Mouse (Mus musculus) neural tube, embryonic 15.5 days (tissue): ENCODE measurements around the gene Cdca7. TPM values are rescaled to one million over a fixed set of nuclear protein-coding genes. Genes with fewer than 3 reads are reported as not detected.

ENCODE experiments used
- ATAC-seq: fragments of 200-750 bp; cut with Nextera tagmentation; 2 replicates; pipeline ENCODE4 v1.8.0; 2017; ENCODE audit warnings: mild to moderate bottlenecking, moderate TSS enrichment, moderate library complexity; ENCODE audit not compliant: low FRiP score
- H3K27ac ChIP-seq: fragments of 300-500 bp; sonication (generic); replicated peaks from 2 replicates; pipeline ENCODE4 v1.5.1; 2015; ENCODE audit warnings: mild to moderate bottlenecking, inconsistent platforms
- H3K27me3 ChIP-seq: fragments of 300-500 bp; sonication (generic); replicated peaks from 2 replicates; pipeline ENCODE4 v1.6.1; 2015; ENCODE audit warnings: inconsistent platforms
- H3K36me3 ChIP-seq: fragments of 300-500 bp; sonication (generic); 2 replicates; pipeline ENCODE4 v1.6.1; 2015; ENCODE audit warnings: inconsistent platforms
- H3K4me1 ChIP-seq: fragments of 300-500 bp; sonication (generic); 2 replicates; pipeline ENCODE4 v1.6.1; 2015; ENCODE audit warnings: inconsistent platforms
- H3K4me2 ChIP-seq: fragments of 300-500 bp; sonication (generic); 2 replicates; pipeline ENCODE4 v1.6.1; 2015; ENCODE audit warnings: inconsistent platforms, mild to moderate bottlenecking, moderate library complexity
- H3K4me3 ChIP-seq: fragments of 300-500 bp; sonication (generic); replicated peaks from 2 replicates; pipeline ENCODE4 v1.5.1; 2015; ENCODE audit warnings: mild to moderate bottlenecking, inconsistent platforms
- H3K9ac ChIP-seq: fragments of 300-500 bp; sonication (generic); replicated peaks from 2 replicates; pipeline ENCODE4 v1.6.1; 2015; ENCODE audit warnings: mild to moderate bottlenecking, inconsistent platforms
- H3K9me3 ChIP-seq: fragments of 300-500 bp; sonication (generic); replicated peaks from 2 replicates; pipeline ENCODE4 v1.6.1; 2016; ENCODE audit warnings: inconsistent platforms
- WGBS: fragments of 180-500 bp; shearing (Covaris S2); methylation state at CpG from one replicate; pipeline ENCODE4 v1.1.7; 2015; ENCODE audit warnings: mixed read lengths; 5-methylcytosine and 5-hydroxymethylcytosine counted together
- polyA plus RNA-seq: library from polyadenylated mRNA; unstranded; fragments of >200 nt; fragmentation: Nextera tagmentation; extraction: Ambion mirVana; gene quantifications from 2 replicates; pipeline ENCODE4 v1.2.1, GENCODE M21; 2015

Gene Cdca7
- polyA plus RNA-seq, 1 experiment from 2014 or later, result 14.0 TPM

GRCm38 (mm10) chr2:72499074-72499721 lies 23.2 kb downstream of the Cdca7 start:
- Histone ChIP-seq H3K27me3 (peaks cover 18% of the 10 kb centered on the region), H3K9me3 (no peaks in the 10 kb centered on the region), H3K27ac (no peak overlapping the region), H3K9ac (peak overlapping the region; percentile 45; the same call in 1 of the 2 replicates), H3K4me3 (peak overlapping the region; percentile 21), H3K36me3 (no peaks in the 10 kb centered on the region), H3K4me1 (peaks cover 10% of the 10 kb centered on the region), H3K4me2 (peak overlapping the region; percentile 61)
- 5% methylated on average over 23 of the region's 23 CpGs for WGBS
- peak; percentile 55; the same call in 1 of the 2 replicates for ATAC-seq

DNA sequence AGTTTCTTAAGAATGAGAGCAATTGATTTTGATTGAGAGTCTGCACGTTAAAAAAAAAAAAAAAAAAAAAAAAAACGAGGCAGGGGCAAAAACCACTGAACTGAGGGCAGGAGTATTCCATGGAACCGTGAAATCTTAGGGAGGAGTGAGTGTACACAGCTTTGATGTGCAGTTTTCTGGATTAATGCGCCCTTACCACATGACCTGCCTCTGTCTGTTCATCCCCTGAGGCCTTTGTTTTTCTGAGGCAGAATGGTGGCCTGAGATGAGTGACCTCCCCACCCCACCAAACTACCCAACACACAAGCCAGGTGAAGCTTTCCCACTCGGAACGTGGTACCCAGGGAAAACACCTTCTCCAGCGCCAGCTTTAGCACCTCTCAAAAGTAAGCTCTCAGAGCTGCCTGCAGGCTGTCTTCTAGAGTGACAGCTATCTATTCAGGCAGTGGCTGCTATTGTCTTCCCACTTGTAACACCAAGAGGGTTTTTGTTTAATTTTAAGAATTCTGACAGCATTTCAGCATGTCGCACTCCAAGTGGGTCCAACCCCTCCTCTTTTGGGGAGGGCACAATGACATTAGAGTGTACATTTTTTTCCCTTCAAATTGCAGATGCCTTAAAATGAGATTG lies 23.9 kb downstream of the Cdca7 start:
- Histone ChIP-seq H3K4me3 (no peak overlapping the region), H3K27ac (no peak overlapping the region), H3K9ac (no peak overlapping the region), H3K9me3 (no peaks in the 10 kb centered on the region), H3K27me3 (peaks cover 18% of the 10 kb centered on the region), H3K36me3 (no peaks in the 10 kb centered on the region), H3K4me2 (peak overlapping the region; percentile 61), H3K4me1 (peaks cover 10% of the 10 kb centered on the region)
- 22% methylated on average over 8 of the region's 8 CpGs for WGBS
- no peak for ATAC-seq

GRCm38 (mm10) chr2:72502041-72502813 lies 26.3 kb downstream of the Cdca7 start:
- Histone ChIP-seq H3K4me2 (no peak overlapping the region), H3K27ac (no peak overlapping the region), H3K4me3 (no peak overlapping the region), H3K9me3 (no peaks in the 10 kb centered on the region), H3K4me1 (peaks cover 10% of the 10 kb centered on the region), H3K9ac (no peak overlapping the region), H3K36me3 (no peaks in the 10 kb centered on the region), H3K27me3 (peaks cover 17% of the 10 kb centered on the region)
- WGBS, result 84% methylated on average over 16 of the region's 16 CpGs
- ATAC-seq, result no peak

DNA sequence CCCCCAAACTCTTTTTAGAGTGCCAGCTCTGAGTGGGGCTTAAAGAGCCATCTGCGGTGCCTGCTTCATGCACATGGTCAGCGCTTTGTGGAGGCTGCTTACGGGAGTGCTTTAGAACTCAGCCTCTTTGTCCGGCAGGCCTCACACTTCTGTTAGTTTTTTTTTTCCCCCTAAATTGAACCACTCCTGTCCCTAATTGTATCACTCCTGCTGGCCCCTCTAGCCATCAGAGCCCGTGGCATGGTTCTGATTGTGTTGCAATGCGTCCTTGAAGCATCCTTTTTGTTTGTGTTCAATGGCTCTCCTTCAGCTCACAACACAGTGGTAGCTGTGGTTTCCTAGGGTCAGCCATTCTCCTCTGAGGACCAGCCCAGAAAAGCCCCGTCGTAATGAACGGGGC lies 27.7 kb downstream of the Cdca7 start:
- 32% methylated on average over 9 of the region's 9 CpGs for WGBS
- Histone ChIP-seq H3K36me3 (no peaks in the 10 kb centered on the region), H3K4me3 (no peak overlapping the region), H3K4me2 (no peak overlapping the region), H3K27me3 (peaks cover 11% of the 10 kb centered on the region), H3K9ac (no peak overlapping the region), H3K4me1 (peaks cover 10% of the 10 kb centered on the region), H3K27ac (no peak overlapping the region), H3K9me3 (no peaks in the 10 kb centered on the region)
- ATAC-seq, result no peak

GRCm38 (mm10) chr2:72507855-72508635 lies 32.1 kb downstream of the Cdca7 start:
- Histone ChIP-seq H3K27me3 (peaks cover 8% of the 10 kb centered on the region), H3K4me3 (no peak overlapping the region), H3K9ac (no peak overlapping the region), H3K9me3 (no peaks in the 10 kb centered on the region), H3K36me3 (no peaks in the 10 kb centered on the region), H3K4me2 (no peak overlapping the region), H3K4me1 (no peaks in the 10 kb centered on the region), H3K27ac (no peak overlapping the region)
- WGBS, result 35% methylated on average over 18 of the region's 18 CpGs
- ATAC-seq, result no peak

GRCm38 (mm10) chr2:72508891-72509290 lies 32.9 kb downstream of the Cdca7 start:
- Histone ChIP-seq H3K27ac (no peak overlapping the region), H3K27me3 (peaks cover 3% of the 10 kb centered on the region), H3K36me3 (no peaks in the 10 kb centered on the region), H3K9me3 (no peaks in the 10 kb centered on the region), H3K4me1 (no peaks in the 10 kb centered on the region), H3K9ac (no peak overlapping the region), H3K4me2 (no peak overlapping the region), H3K4me3 (no peak overlapping the region)
- WGBS, result 84% methylated on average over 8 of the region's 8 CpGs
- ATAC-seq, result no peak

- H3K4me2 ChIP-seq, result no peak overlapping the region
- H3K27me3 ChIP-seq, result peaks cover 36% of the 10 kb centered on the region
- no peak overlapping the region for H3K9ac ChIP-seq
- WGBS, result 36% methylated on average over 7 of the region's 7 CpGs
- no peaks in the 10 kb centered on the region for H3K9me3 ChIP-seq
- ATAC-seq, result no peak
- peaks cover 10% of the 10 kb centered on the region for H3K4me1 ChIP-seq
- H3K4me3 ChIP-seq, result no peak overlapping the region
- H3K27ac ChIP-seq, result no peak overlapping the region
- no peaks in the 10 kb centered on the region for H3K36me3 ChIP-seq
Observed at GRCm38 (mm10) chr2:72515526-72515925, 39.6 kb downstream of the Cdca7 start.

DNA sequence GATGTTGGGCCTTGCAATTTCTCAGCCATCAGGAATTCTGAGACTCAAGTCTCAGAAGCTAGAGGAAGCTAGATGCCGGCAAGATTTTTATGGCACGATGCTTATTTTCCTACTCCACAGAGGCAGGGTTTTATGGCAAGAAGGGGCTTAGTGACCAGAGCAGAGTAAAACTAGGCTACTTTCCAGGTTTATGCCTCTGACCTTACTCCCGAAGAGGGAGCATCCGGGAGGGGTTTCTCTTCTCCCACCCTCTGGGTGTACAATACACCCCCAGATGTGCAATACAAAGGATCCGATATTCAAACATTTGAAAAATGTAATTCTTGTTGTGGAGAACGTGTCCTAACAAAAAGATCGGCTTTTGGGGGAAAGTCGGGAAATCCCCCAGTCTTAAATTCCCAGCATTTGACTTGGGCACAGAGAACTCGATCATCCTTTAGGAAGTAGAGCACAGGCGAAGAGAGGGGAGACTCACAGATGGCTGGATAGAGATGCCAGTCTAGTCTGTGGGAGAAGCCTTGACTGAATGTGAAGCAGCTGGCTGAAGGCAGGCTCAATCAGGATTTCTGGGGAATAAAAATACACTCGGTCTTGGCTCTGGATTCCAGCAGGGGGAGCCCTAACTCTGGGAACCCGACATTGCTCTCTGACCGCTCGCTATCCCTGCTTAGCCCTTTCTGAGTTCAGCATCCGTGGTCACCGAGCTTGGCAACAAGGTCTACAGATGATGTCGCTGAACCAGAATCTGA lies 40.2 kb downstream of the Cdca7 start:
- Histone ChIP-seq H3K27ac (no peak overlapping the region), H3K9ac (no peak overlapping the region), H3K9me3 (no peaks in the 10 kb centered on the region), H3K4me1 (peaks cover 10% of the 10 kb centered on the region), H3K36me3 (no peaks in the 10 kb centered on the region), H3K4me3 (no peak overlapping the region), H3K4me2 (peak overlapping the region; percentile 48), H3K27me3 (peaks cover 39% of the 10 kb centered on the region)
- WGBS, result 12% methylated on average over 17 of the region's 17 CpGs
- peak; percentile 81 for ATAC-seq

DNA sequence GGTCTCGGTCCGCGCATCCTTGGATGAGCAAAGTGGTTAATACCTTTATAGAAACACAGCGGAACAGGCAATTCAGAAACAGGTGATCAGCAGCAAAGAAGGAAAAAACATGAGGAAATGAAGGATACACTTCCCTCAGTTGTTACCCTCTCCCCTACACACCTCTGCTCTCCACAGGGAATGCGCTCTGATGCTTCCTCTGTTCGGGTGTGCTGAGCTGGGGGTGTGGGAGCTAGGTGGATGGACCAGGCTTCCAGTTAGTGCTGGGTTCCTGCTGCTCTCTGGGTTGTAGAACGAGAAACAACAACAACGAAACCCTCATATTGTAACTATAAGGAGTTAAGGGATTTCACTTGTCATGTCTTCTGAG lies 40.7 kb downstream of the Cdca7 start:
- H3K27me3 ChIP-seq, result peaks cover 39% of the 10 kb centered on the region
- WGBS, result 30% methylated on average over 8 of the region's 8 CpGs
- no peaks in the 10 kb centered on the region for H3K9me3 ChIP-seq
- no peak for ATAC-seq
- peaks cover 10% of the 10 kb centered on the region for H3K4me1 ChIP-seq
- no peak overlapping the region for H3K9ac ChIP-seq
- H3K4me3 ChIP-seq, result no peak overlapping the region
- no peaks in the 10 kb centered on the region for H3K36me3 ChIP-seq
- H3K4me2 ChIP-seq, result peak overlapping the region; percentile 48
- H3K27ac ChIP-seq, result no peak overlapping the region

GRCm38 (mm10) chr2:72524022-72524421 lies 48.1 kb downstream of the Cdca7 start:
- no peaks in the 10 kb centered on the region for H3K36me3 ChIP-seq
- peaks cover 16% of the 10 kb centered on the region for H3K27me3 ChIP-seq
- 20% methylated on average over 12 of the region's 12 CpGs for WGBS
- no peak overlapping the region for H3K27ac ChIP-seq
- H3K4me2 ChIP-seq, result no peak overlapping the region
- H3K9me3 ChIP-seq, result no peaks in the 10 kb centered on the region
- ATAC-seq, result no peak
- H3K9ac ChIP-seq, result no peak overlapping the region
- peaks cover under 1% of the 10 kb centered on the region; the same call in 1 of the 2 replicates for H3K4me1 ChIP-seq
- no peak overlapping the region for H3K4me3 ChIP-seq

GRCm38 (mm10) chr2:72525556-72525955 lies 49.6 kb downstream of the Cdca7 start:
- Histone ChIP-seq H3K4me2 (no peak overlapping the region), H3K27ac (no peak overlapping the region), H3K36me3 (no peaks in the 10 kb centered on the region), H3K9ac (no peak overlapping the region), H3K4me1 (peaks cover 10% of the 10 kb centered on the region), H3K27me3 (peaks cover 8% of the 10 kb centered on the region; the same call in 1 of the 2 replicates), H3K9me3 (no peaks in the 10 kb centered on the region), H3K4me3 (no peak overlapping the region)
- ATAC-seq, result no peak
- WGBS, result 94% methylated on average over 3 of the region's 3 CpGs
